Mouse (Mus musculus) limb, embryonic 14.5 days (tissue): ENCODE measurements at regions not wholly inside any gene's neighbourhood (a gene's known extent, or its start where the extent isn't known, plus 50 kb on each side); places are given as distances from the start of the nearest gene placed in this dataset.

Experiments
- ATAC-seq: fragments of 200-750 bp; cut with Nextera tagmentation; 2 replicates; pipeline ENCODE4 v1.8.0; 2017; ENCODE audit warnings: low read depth, moderate number of reproducible peaks, moderate TSS enrichment; ENCODE audit not compliant: low FRiP score
- DNase-seq: peaks from one replicate; pipeline ENCODE4 v3.0.0-alpha.2; 2015; ENCODE audit warnings: low spot score
- H3K27ac ChIP-seq: fragments of 300-500 bp; sonication (generic); replicated peaks from 2 replicates; pipeline ENCODE4 v1.5.1; 2014; ENCODE audit warnings: low read depth, mild to moderate bottlenecking, low read length, moderate library complexity, mixed read lengths
- H3K27me3 ChIP-seq: fragments of 300-500 bp; sonication (generic); 2 replicates; pipeline ENCODE4 v1.6.1; 2014; ENCODE audit warnings: low read length, mixed read lengths; ENCODE audit not compliant: control insufficient read depth, insufficient read depth
- H3K36me3 ChIP-seq: fragments of 300-500 bp; sonication (generic); 2 replicates; pipeline ENCODE4 v1.6.1; 2014; ENCODE audit warnings: mild to moderate bottlenecking, low read length, moderate library complexity, mixed read lengths; ENCODE audit not compliant: control insufficient read depth, insufficient read depth
- H3K4me1 ChIP-seq: fragments of 300-500 bp; sonication (generic); 2 replicates; pipeline ENCODE4 v1.6.1; 2014; ENCODE audit warnings: antibody characterized with exemption, low read length, mixed read lengths; ENCODE audit not compliant: control insufficient read depth, insufficient read depth
- H3K4me2 ChIP-seq: fragments of 300-500 bp; sonication (generic); replicated peaks from 2 replicates; pipeline ENCODE4 v1.6.1; 2014; ENCODE audit warnings: low read depth, mild to moderate bottlenecking, low read length, moderate library complexity; ENCODE audit not compliant: severe bottlenecking
- H3K4me3 ChIP-seq: fragments of 300-500 bp; sonication (generic); replicated peaks from 2 replicates; pipeline ENCODE4 v1.5.1; 2014; ENCODE audit warnings: low read length
- H3K9ac ChIP-seq: fragments of 300-500 bp; sonication (generic); 2 replicates; pipeline ENCODE4 v1.6.1; 2014; ENCODE audit warnings: mild to moderate bottlenecking, low read depth, low read length, moderate library complexity; ENCODE audit not compliant: severe bottlenecking
- H3K9me3 ChIP-seq: fragments of 300-500 bp; sonication (generic); 2 replicates; pipeline ENCODE4 v1.6.1; 2016; ENCODE audit warnings: low read length; ENCODE audit not compliant: control insufficient read depth
- POLR2A ChIP-seq: fragments of 200-500 bp; IDR thresholded peaks from 2 replicates; pipeline ENCODE4 v1.8.0; 2012; ENCODE audit warnings: inconsistent platforms, mild to moderate bottlenecking, moderate library complexity, borderline replicate concordance; ENCODE audit not compliant: insufficient read depth, insufficient read length; ENCODE audit errors: extremely low read depth
- WGBS: fragments of 180-500 bp; shearing (Covaris S2); extraction: QIAGEN DNeasy Blood & Tissue Kit; methylation state at CpG from one replicate; pipeline ENCODE4 v1.1.7; 2014; 5-methylcytosine and 5-hydroxymethylcytosine counted together

- no peaks in the 10 kb centered on the region for H3K27me3 ChIP-seq
- H3K4me3 ChIP-seq: no peak overlapping the region
- no peak overlapping the region for H3K4me2 ChIP-seq
- H3K9me3 ChIP-seq: no peaks in the 10 kb centered on the region
- WGBS: 48% methylated on average over 2 of the region's 2 CpGs
- ATAC-seq (no peak), DNase-seq (no peak)
- no peak for TF ChIP-seq POLR2A
- no peak overlapping the region for H3K27ac ChIP-seq
- H3K9ac ChIP-seq: no peak overlapping the region
- no peaks in the 10 kb centered on the region for H3K4me1 ChIP-seq
- no peaks in the 10 kb centered on the region for H3K36me3 ChIP-seq
Observed at GRCm38 (mm10) chr19:16075512-16076086, 57.0 kb upstream of the Gnaq start.

GRCm38 (mm10) chr19:16075026-16075425, 57.6 kb upstream of the Gnaq start:
- DNase-seq (no peak), ATAC-seq (no peak)
- no peak overlapping the region for H3K9ac ChIP-seq
- no peak overlapping the region for H3K4me2 ChIP-seq
- no peaks in the 10 kb centered on the region for H3K9me3 ChIP-seq
- H3K4me3 ChIP-seq: no peak overlapping the region
- no peaks in the 10 kb centered on the region for H3K27me3 ChIP-seq
- no peak for TF ChIP-seq POLR2A
- no peaks in the 10 kb centered on the region for H3K36me3 ChIP-seq
- no peaks in the 10 kb centered on the region for H3K4me1 ChIP-seq
- no peak overlapping the region for H3K27ac ChIP-seq
- WGBS: 77% methylated on average over 1 of the region's 1 CpGs

- Histone ChIP-seq H3K36me3 (no peaks in the 10 kb centered on the region), H3K27me3 (no peaks in the 10 kb centered on the region), H3K9me3 (no peaks in the 10 kb centered on the region), H3K9ac (no peak overlapping the region), H3K4me3 (no peak overlapping the region), H3K4me1 (no peaks in the 10 kb centered on the region), H3K27ac (no peak overlapping the region), H3K4me2 (no peak overlapping the region)
- ATAC-seq (no peak), DNase-seq (no peak)
- WGBS: 80% methylated on average over 6 of the region's 6 CpGs
- TF ChIP-seq POLR2A: no peak
Observed at GRCm38 (mm10) chr19:16067314-16067713, 65.3 kb upstream of the Gnaq start.

- Histone ChIP-seq H3K4me3 (no peak overlapping the region), H3K9ac (no peak overlapping the region), H3K9me3 (no peaks in the 10 kb centered on the region), H3K27ac (no peak overlapping the region), H3K4me2 (no peak overlapping the region), H3K4me1 (peaks cover 4% of the 10 kb centered on the region; the same call in 1 of the 2 replicates), H3K27me3 (no peaks in the 10 kb centered on the region), H3K36me3 (no peaks in the 10 kb centered on the region)
- no peak for ATAC-seq
- no peak for TF ChIP-seq POLR2A
- 88% methylated on average over 3 of the region's 3 CpGs for WGBS
- DNase-seq: no peak
Observed at GRCm38 (mm10) chr19:16064911-16065310, 67.7 kb upstream of the Gnaq start.

- WGBS: 8% methylated on average over 12 of the region's 12 CpGs
- Histone ChIP-seq H3K4me3 (peak overlapping the region; percentile 11; the same call in 1 of the 2 replicates), H3K27me3 (no peaks in the 10 kb centered on the region), H3K4me2 (peak overlapping the region; percentile 46), H3K36me3 (no peaks in the 10 kb centered on the region), H3K9me3 (no peaks in the 10 kb centered on the region), H3K9ac (peak overlapping the region; percentile 37; the same call in 1 of the 2 replicates), H3K4me1 (peaks cover 4% of the 10 kb centered on the region; the same call in 1 of the 2 replicates), H3K27ac (no peak overlapping the region)
- peak; percentile 92 for DNase-seq
- ATAC-seq: peak; percentile 73; the same call in 1 of the 2 replicates
- TF ChIP-seq POLR2A: no peak
Observed at GRCm38 (mm10) chr19:16063916-16064580, 68.6 kb upstream of the Gnaq start.
